Mouse (Mus musculus) forebrain, embryonic 16.5 days (tissue): ENCODE measurements around the gene Gtf2ird1. TPM values are rescaled to one million over a fixed set of nuclear protein-coding genes. Genes with fewer than 3 reads are reported as not detected.

ENCODE experiments used
- ATAC-seq: fragments of 200-750 bp; cut with Nextera tagmentation; 2 replicates; pipeline ENCODE4 v1.8.0; 2017; ENCODE audit warnings: mild to moderate bottlenecking, moderate library complexity
- H3K27ac ChIP-seq: fragments of 300-500 bp; sonication (generic); 2 replicates; pipeline ENCODE4 v1.5.1; 2014; ENCODE audit warnings: low read length, control low read depth
- H3K27me3 ChIP-seq: fragments of 300-500 bp; sonication (generic); replicated peaks from 2 replicates; pipeline ENCODE4 v1.6.1; 2014; ENCODE audit warnings: low read length; ENCODE audit not compliant: control insufficient read depth, insufficient read depth
- H3K36me3 ChIP-seq: fragments of 300-500 bp; sonication (generic); 2 replicates; pipeline ENCODE4 v1.6.1; 2014; ENCODE audit not compliant: control insufficient read depth, insufficient read depth
- H3K4me1 ChIP-seq: fragments of 300-500 bp; sonication (generic); replicated peaks from 2 replicates; pipeline ENCODE4 v1.6.1; 2014; ENCODE audit warnings: low read length; ENCODE audit not compliant: control insufficient read depth, insufficient read depth
- H3K4me2 ChIP-seq: fragments of 300-500 bp; sonication (generic); 2 replicates; pipeline ENCODE4 v1.6.1; 2014; ENCODE audit warnings: mild to moderate bottlenecking, low read length, control low read depth
- H3K4me3 ChIP-seq: fragments of 300-500 bp; sonication (generic); replicated peaks from 2 replicates; pipeline ENCODE4 v1.5.1; 2014; ENCODE audit warnings: mild to moderate bottlenecking, low read length, control low read depth
- H3K9ac ChIP-seq: fragments of 300-500 bp; sonication (generic); replicated peaks from 2 replicates; pipeline ENCODE4 v1.6.1; 2014; ENCODE audit warnings: low read depth, low read length, control low read depth
- H3K9me3 ChIP-seq: fragments of 300-500 bp; sonication (generic); 2 replicates; pipeline ENCODE4 v1.6.1; 2016; ENCODE audit warnings: low read length; ENCODE audit not compliant: control insufficient read depth
- WGBS: fragments of 180-500 bp; shearing (Covaris S2); extraction: QIAGEN DNeasy Blood & Tissue Kit; methylation state at CpG from one replicate; pipeline ENCODE4 v1.1.7; 2014; 5-methylcytosine and 5-hydroxymethylcytosine counted together
- microRNA-seq: library from miRNA; unstranded; fragments of <30 nt; microRNA quantifications from one replicate; pipeline ENCODE4, GENCODE M21; 2017
- polyA plus RNA-seq: library from polyadenylated mRNA; unstranded; fragments of >200 nt; fragmentation: Nextera tagmentation; extraction: Ambion mirVana; gene quantifications from 2 replicates; pipeline ENCODE4 v1.2.1, GENCODE M21; 2015

Gtf2ird1 gene
- polyA plus RNA-seq, 1 experiment from 2014 or later: 96.6 TPM

DNA sequence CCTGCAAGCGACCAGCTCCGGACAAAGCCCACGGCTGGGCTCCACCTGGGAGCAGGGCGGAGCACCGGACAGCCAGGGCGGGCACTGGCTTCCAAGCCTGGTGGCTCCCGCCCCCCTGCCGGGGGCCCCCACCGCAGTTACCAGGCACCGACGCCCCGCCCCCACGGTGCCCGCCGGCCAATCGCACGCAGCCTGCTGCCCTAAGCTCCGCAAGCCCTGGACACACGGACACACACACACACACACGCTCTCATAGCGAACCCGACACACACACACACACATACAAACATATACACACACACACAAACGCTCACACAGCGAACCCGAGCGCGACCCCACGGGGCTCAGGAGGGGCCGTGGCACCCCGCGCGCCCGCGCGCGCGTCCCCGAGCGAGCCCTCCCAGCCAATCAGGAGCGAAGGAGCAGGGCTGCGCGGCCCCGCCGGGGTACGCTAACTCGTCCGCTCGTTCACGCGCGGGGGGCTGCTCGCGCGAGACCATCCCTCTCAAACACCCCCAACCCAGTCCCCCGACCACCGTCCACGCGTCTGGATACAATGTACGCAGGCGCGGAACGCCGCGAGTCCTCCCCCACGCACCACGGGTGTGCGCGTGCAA lies 143.0 kb downstream of the Gtf2ird1 start:
- under 1% methylated on average over 68 of the region's 68 CpGs for WGBS
- peak overlapping the region; percentile 99 for H3K27ac ChIP-seq
- peak overlapping the region; percentile 98 for H3K9ac ChIP-seq
- peaks cover 31% of the 10 kb centered on the region for H3K4me1 ChIP-seq
- H3K9me3 ChIP-seq: no peaks in the 10 kb centered on the region
- H3K4me3 ChIP-seq: peak overlapping the region; percentile 81
- peak; percentile 79 for ATAC-seq
- H3K36me3 ChIP-seq: peaks cover 12% of the 10 kb centered on the region; the same call in 1 of the 2 replicates
- H3K4me2 ChIP-seq: peak overlapping the region; percentile 62
- no peaks in the 10 kb centered on the region for H3K27me3 ChIP-seq

DNA sequence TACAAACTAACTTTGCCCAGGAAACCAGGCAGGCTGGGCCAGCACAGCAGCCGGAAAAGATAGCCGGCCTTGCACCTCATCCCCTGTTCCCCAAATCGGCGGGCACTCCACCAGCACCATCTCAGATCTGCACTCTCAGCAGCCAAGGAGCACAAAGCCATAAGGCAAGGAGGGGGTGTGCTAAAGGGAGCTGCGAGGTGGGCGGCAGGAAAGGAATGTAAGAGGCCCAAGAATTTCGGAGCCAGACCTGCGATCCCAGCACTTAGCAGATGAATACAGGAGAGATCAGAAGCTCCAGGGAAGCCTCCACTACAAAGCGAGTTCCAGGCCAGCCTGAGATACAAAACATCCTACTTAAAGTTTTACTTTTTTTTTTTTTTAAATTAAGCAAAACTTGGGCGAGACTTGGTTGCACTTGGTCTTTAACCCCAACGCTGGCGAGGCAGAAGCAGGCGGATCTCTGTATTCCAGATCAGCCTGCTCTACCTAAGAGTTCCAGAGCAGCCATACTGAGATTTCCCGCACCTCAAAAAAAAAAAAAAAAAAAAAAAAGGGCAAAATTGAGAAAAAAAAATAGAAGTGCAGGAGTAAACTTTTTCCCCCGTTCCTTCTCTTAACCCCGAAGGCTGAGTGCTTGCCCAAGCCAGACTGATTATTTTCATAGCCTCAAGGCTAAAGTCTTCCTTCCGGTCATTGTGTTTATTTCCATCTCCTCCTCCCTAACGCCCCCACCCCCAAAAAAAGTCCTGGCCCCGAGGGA lies 143.6 kb downstream of the Gtf2ird1 start:
- H3K27me3 ChIP-seq: no peaks in the 10 kb centered on the region

DNA sequence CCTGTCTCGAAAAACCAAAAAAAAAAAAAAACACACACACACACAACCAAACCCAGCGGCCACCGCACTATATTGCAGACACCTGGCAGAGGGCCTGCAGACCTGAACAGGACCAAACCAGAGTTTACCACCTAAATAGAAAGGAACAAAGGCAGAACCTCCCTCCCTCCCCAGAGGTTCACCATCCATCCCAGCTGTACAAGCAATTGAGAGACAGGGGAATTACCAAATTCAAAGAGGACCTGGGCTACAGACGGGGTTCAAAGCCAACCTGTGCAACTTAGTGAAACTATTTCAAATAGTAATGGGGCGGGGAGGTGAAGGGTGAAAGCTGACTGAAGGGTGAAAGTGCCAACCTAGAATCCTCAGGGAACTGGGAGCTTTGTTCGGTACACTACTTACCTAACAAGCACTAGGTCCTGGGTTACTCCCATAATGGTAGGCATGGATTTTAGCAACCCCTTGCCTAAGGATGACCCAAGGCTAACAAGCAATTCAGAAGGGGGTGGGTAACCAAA lies 144.6 kb downstream of the Gtf2ird1 start:
- H3K27me3 ChIP-seq: no peaks in the 10 kb centered on the region
- H3K4me2 ChIP-seq: peak overlapping the region; percentile 62
- H3K9ac ChIP-seq: no peak overlapping the region
- peak overlapping the region; percentile 81; the same call in 1 of the 2 replicates for H3K4me3 ChIP-seq
- no peak for ATAC-seq
- no peaks in the 10 kb centered on the region for H3K9me3 ChIP-seq
- no peak overlapping the region for H3K27ac ChIP-seq
- peaks cover 12% of the 10 kb centered on the region; the same call in 1 of the 2 replicates for H3K36me3 ChIP-seq
- peaks cover 33% of the 10 kb centered on the region for H3K4me1 ChIP-seq
- WGBS: 51% methylated on average over 6 of the region's 6 CpGs

More for the DNA sequence above, 143.6 kb downstream of the Gtf2ird1 start:
- peaks cover 31% of the 10 kb centered on the region for H3K4me1 ChIP-seq
- ATAC-seq: no peak
- peak overlapping the region; percentile 98 for H3K9ac ChIP-seq
- no peaks in the 10 kb centered on the region for H3K9me3 ChIP-seq
- H3K4me2 ChIP-seq: peak overlapping the region; percentile 62
- 4% methylated on average over 19 of the region's 19 CpGs for WGBS
- peak overlapping the region; percentile 81 for H3K4me3 ChIP-seq
- H3K27ac ChIP-seq: peak overlapping the region; percentile 99
- peaks cover 12% of the 10 kb centered on the region; the same call in 1 of the 2 replicates for H3K36me3 ChIP-seq

DNA sequence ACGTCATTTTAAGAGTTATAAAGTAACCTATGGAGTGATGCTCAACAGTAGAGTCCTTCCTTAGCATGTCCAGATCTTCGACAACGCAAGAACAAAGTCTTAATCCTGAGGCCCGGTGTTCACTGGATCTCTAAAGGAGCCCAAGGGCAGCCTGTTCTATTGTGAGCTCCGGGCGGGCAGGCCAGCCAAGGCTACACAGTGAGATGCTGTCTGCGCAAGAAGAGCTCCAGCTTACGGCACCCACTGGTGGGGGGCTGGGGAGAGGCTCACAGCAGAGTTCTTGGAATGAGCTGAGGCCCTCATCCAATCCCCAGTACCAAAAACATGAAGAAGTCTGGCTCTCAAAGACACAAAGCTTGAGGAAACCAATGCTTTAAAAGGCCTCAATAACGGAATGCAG lies 146.3 kb downstream of the Gtf2ird1 start:
- Histone ChIP-seq H3K9me3 (no peaks in the 10 kb centered on the region), H3K27me3 (no peaks in the 10 kb centered on the region), H3K4me2 (no peak overlapping the region), H3K27ac (no peak overlapping the region), H3K36me3 (peaks cover 15% of the 10 kb centered on the region; the same call in 1 of the 2 replicates), H3K9ac (no peak overlapping the region), H3K4me3 (no peak overlapping the region), H3K4me1 (peaks cover 19% of the 10 kb centered on the region)
- no peak for ATAC-seq
- WGBS: 95% methylated on average over 9 of the region's 9 CpGs

DNA sequence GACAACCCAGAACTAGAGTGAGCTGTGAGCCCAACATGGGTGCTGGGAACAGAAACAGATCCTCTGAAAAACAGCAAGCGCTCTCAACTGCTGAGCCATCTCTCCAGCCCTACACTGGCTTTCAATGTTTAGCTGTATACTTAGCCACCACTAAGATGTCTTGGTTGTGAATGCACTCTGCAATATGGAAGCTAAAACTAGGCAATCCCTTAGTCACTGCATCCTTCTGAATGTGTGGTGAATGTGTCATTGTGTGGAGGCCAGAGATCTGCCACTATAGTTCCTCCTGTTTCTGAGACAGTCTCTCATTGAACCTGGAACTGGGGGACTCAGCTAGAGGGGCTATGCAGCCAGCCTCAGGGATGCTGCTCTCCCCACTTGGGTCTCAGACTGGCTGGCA lies 147.2 kb downstream of the Gtf2ird1 start:
- Histone ChIP-seq H3K27ac (no peak overlapping the region), H3K36me3 (peaks cover 17% of the 10 kb centered on the region; the same call in 1 of the 2 replicates), H3K27me3 (no peaks in the 10 kb centered on the region), H3K9ac (no peak overlapping the region), H3K4me2 (no peak overlapping the region), H3K9me3 (no peaks in the 10 kb centered on the region), H3K4me3 (no peak overlapping the region), H3K4me1 (peaks cover 19% of the 10 kb centered on the region)
- no peak for ATAC-seq
- 100% methylated on average over 1 of the region's 1 CpGs for WGBS

Small RNA genes within 50 kb of the gene (microRNA-seq; reads per million reads assigned to microRNA genes)
- gene Gm26340: not detected
- gene Mir3965: not detected

Other genes starting within 250 kb of the Gtf2ird1 start
- gene Ncf1, start 227.1 kb downstream of the Gtf2ird1 start, polyA plus RNA-seq: 1.8 and 2.7 TPM in 2 replicates
- gene Gtf2i, start 142.0 kb downstream of the Gtf2ird1 start, polyA plus RNA-seq: 168 and 187 TPM in 2 replicates
- gene Clip2, start 95.7 kb upstream of the Gtf2ird1 start, polyA plus RNA-seq: 16.2 and 16.6 TPM in 2 replicates
- 0.41 and 0.86 TPM in 2 replicates for gene Syna, start 103.5 kb upstream of the Gtf2ird1 start, polyA plus RNA-seq
- 212 and 215 TPM in 2 replicates for gene Rfc2, start 124.7 kb upstream of the Gtf2ird1 start, polyA plus RNA-seq
- gene Lat2, start 158.3 kb upstream of the Gtf2ird1 start, polyA plus RNA-seq: 3.0 and 5.3 TPM in 2 replicates
- 405 and 411 TPM in 2 replicates for gene Eif4h, start 182.8 kb upstream of the Gtf2ird1 start, polyA plus RNA-seq
- gene Limk1, start 231.9 kb upstream of the Gtf2ird1 start, polyA plus RNA-seq: 15.2 and 19.0 TPM in 2 replicates